Mouse (Mus musculus): ENCODE data around the gene Brinp3. TPM values are rescaled to one million over a fixed set of nuclear protein-coding genes. Genes with fewer than 3 reads are reported as not detected.
"Not testable (repeated sequence)": the region's sequence is repeated elsewhere in the genome, so short reads cannot be mapped to it uniquely, and the experiment has no call there.

Brinp3 gene
- polyA plus RNA-seq, 1 experiment from 2014 or later = not detected

DNA sequence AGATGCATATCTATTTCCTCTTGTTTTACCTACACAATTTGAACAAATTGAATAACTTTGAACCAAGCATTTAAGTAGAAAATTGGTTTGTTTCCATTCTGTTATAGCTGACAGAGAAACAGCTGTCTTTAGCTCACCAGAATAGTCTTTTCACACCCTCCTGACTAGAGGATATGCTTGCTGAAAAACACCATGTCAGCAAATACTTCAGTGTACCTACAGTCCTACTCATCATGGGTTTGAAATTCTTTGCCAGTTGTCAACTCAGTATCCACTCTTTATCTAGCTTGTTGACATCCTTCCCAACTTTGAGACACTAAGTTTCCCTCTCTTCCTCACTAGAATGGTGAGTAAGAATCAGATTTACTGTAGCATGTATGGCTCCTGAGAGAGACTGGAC lies 62.4 kb downstream of the Brinp3 start:
- no peak overlapping the region for H3K27ac ChIP-seq (replicated peaks)
- no peaks in the 10 kb centered on the region for H3K4me1 ChIP-seq (replicated peaks)
- no peak overlapping the region for H3K4me3 ChIP-seq (replicated peaks)
- H3K9ac ChIP-seq = no peak overlapping the region
- no peak overlapping the region for H3K4me2 ChIP-seq
- no peaks in the 10 kb centered on the region for H3K9me3 ChIP-seq (replicated peaks)
- no peaks in the 10 kb centered on the region for H3K36me3 ChIP-seq (replicated peaks)
- H3K27me3 ChIP-seq = no peaks in the 10 kb centered on the region
- ATAC-seq (ENCODE audit: insufficient read depth) = no peak

DNA sequence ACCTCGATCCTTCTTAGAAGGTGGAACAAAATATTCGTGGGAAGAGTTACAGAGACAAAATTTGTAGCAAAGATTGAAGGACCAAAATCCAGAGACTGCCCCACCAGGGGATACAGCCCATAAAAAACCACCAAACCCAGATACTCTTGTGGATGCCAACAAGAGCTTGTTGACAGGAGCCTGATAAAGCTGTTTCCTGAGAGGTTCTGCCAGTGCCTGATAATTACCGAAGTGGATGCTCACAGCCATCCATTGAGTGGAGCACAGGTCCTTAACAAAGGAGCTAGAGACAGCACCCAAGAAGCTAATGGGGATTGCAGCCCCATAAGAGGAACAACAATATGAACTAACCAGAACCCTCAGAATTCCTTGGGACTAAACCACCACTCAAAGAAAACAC lies 67.6 kb downstream of the Brinp3 start:
- no peak overlapping the region for H3K9ac ChIP-seq
- H3K4me3 ChIP-seq (replicated peaks) = no peak overlapping the region
- H3K27ac ChIP-seq (replicated peaks) = no peak overlapping the region
- H3K4me1 ChIP-seq (replicated peaks) = no peaks in the 10 kb centered on the region
- ATAC-seq (ENCODE audit: insufficient read depth) = no peak
- WGBS (ENCODE audit: insufficient replicate concordance) = 49% methylated on average over 3 of the region's 3 CpGs
- H3K9me3 ChIP-seq (replicated peaks) = no peaks in the 10 kb centered on the region
- no peak overlapping the region for H3K4me2 ChIP-seq
- H3K36me3 ChIP-seq (replicated peaks) = no peaks in the 10 kb centered on the region
- no peaks in the 10 kb centered on the region for H3K27me3 ChIP-seq

DNA sequence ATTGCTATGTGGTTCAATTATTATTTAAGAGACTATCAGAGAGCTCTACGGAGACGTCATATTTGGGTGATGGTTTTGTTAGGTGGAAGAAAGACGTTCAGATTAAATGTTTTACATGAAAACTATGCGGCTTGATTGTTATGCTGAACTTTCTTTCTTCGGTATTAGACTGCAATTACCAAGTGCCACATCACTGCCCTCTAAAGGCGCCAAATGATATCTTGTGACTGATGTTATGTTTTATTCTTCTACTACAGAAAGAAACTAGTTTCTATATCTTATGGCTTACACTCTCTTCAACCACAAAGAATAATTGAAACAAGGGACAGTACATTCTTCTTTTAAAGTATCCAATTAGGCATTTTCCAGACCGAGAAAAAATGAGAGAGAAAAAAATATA lies 89.6 kb downstream of the Brinp3 start:
- Histone ChIP-seq H3K27ac (replicated peaks) (no peak overlapping the region), H3K9ac (no peak overlapping the region), H3K36me3 (replicated peaks) (no peaks in the 10 kb centered on the region), H3K9me3 (replicated peaks) (no peaks in the 10 kb centered on the region), H3K27me3 (no peaks in the 10 kb centered on the region), H3K4me1 (replicated peaks) (no peaks in the 10 kb centered on the region), H3K4me3 (replicated peaks) (no peak overlapping the region), H3K4me2 (no peak overlapping the region)
- ATAC-seq (ENCODE audit: insufficient read depth) = no peak
- 57% methylated on average over 7 of the region's 7 CpGs for WGBS (ENCODE audit: insufficient replicate concordance)

DNA sequence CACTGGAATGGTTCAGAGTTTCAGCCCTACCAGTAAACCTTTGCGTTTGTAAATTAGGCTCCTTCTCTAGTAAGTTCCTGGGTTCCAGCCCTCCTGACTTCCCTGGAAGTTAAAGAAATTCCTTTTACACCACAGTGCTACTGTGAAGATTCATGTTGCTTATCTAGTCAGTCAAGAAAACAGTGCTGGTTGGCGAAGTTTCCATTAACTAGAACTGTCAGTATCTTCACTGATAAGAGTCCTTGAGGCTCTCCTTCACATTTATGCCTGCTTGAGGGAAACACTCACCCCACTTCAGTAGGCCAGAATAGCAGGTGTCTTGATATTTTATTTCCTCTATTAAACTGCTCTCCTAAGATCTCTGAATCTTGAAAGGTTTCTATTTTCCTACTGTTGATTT lies 138.3 kb downstream of the Brinp3 start:
- Histone ChIP-seq H3K27me3 (no peaks in the 10 kb centered on the region), H3K36me3 (replicated peaks) (no peaks in the 10 kb centered on the region), H3K4me3 (replicated peaks) (no peak overlapping the region), H3K9me3 (replicated peaks) (no peaks in the 10 kb centered on the region), H3K4me2 (no peak overlapping the region), H3K27ac (replicated peaks) (no peak overlapping the region), H3K4me1 (replicated peaks) (no peaks in the 10 kb centered on the region), H3K9ac (no peak overlapping the region)
- WGBS (ENCODE audit: insufficient replicate concordance) = 35% methylated on average over 2 of the region's 2 CpGs
- ATAC-seq (ENCODE audit: insufficient read depth) = no peak

DNA sequence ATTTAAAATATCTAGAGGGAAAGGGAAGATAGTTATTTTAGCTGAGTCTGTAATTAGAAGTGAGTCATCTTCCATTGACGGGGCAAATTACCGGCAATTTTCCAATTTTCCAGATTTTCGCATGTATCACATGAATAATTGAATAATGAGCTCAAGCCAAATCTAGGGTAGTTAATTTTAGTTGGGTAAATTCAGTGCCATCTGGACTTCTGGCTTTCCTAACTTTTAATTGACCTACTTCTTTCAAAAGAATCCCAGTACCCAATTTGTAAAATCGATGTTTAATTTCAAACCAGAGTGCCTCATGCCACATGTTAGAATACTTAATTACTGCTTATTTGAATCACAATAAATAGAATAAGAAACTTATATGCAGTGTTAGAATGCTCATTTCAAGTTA lies 162.7 kb downstream of the Brinp3 start:
- H3K4me3 ChIP-seq (replicated peaks) = no peak overlapping the region
- no peak overlapping the region for H3K9ac ChIP-seq
- no peaks in the 10 kb centered on the region for H3K36me3 ChIP-seq (replicated peaks)
- no peaks in the 10 kb centered on the region for H3K27me3 ChIP-seq
- no peaks in the 10 kb centered on the region for H3K4me1 ChIP-seq (replicated peaks)
- 67% methylated on average over 4 of the region's 4 CpGs for WGBS (ENCODE audit: insufficient replicate concordance)
- H3K27ac ChIP-seq (replicated peaks) = no peak overlapping the region
- ATAC-seq (ENCODE audit: insufficient read depth) = no peak
- H3K4me2 ChIP-seq = no peak overlapping the region
- no peaks in the 10 kb centered on the region for H3K9me3 ChIP-seq (replicated peaks)

DNA sequence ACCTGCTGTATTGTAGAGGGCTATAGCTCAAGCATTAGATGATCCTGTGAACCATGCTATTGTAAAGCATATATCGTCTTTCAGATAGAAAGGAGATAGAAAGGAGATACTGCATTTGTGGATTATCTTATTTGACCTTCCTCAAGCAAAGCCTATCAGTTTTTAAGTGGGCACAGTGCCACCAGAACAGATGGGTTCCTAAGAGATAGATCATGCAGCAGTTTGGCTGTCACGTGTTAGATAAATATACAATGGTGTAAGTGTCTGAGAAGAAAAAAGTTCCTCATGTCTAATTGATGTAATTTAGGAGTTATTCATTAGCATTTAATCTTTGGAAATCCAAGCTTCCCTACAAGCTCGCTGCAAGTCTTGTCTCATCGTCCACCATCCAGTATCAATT lies 206.2 kb downstream of the Brinp3 start:
- Histone ChIP-seq H3K9me3 (replicated peaks) (no peaks in the 10 kb centered on the region), H3K4me3 (replicated peaks) (no peak overlapping the region), H3K27me3 (no peaks in the 10 kb centered on the region), H3K36me3 (replicated peaks) (no peaks in the 10 kb centered on the region), H3K9ac (no peak overlapping the region), H3K4me2 (no peak overlapping the region), H3K27ac (replicated peaks) (no peak overlapping the region), H3K4me1 (replicated peaks) (no peaks in the 10 kb centered on the region)
- no peak for ATAC-seq (ENCODE audit: insufficient read depth)
- 57% methylated on average over 4 of the region's 4 CpGs for WGBS (ENCODE audit: insufficient replicate concordance)

DNA sequence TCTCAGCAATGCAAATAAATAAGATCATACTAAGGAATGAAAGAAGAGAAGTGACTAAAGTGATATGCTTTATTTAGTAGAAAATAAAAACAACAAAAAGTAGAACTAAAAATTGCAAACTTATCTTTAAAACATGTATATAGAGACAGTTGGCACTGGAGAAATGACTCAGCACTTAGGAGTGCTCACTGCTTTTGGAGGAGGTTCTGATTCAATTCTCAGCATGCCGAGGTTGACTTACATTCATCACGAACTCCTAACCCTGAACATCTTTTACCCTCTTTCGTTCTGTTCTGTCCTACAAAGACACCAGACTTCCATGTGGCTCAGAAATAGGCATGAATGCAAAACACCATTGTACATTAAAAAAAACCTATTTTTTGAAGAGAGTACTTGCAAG lies 225.0 kb downstream of the Brinp3 start:
- 52% methylated on average over 3 of the region's 3 CpGs for WGBS (ENCODE audit: insufficient replicate concordance)
- Histone ChIP-seq H3K4me3 (replicated peaks) (no peak overlapping the region), H3K4me2 (no peak overlapping the region), H3K27me3 (no peaks in the 10 kb centered on the region), H3K9ac (no peak overlapping the region), H3K36me3 (replicated peaks) (no peaks in the 10 kb centered on the region), H3K27ac (replicated peaks) (no peak overlapping the region), H3K9me3 (replicated peaks) (no peaks in the 10 kb centered on the region), H3K4me1 (replicated peaks) (no peaks in the 10 kb centered on the region)
- ATAC-seq (ENCODE audit: insufficient read depth) = no peak

DNA sequence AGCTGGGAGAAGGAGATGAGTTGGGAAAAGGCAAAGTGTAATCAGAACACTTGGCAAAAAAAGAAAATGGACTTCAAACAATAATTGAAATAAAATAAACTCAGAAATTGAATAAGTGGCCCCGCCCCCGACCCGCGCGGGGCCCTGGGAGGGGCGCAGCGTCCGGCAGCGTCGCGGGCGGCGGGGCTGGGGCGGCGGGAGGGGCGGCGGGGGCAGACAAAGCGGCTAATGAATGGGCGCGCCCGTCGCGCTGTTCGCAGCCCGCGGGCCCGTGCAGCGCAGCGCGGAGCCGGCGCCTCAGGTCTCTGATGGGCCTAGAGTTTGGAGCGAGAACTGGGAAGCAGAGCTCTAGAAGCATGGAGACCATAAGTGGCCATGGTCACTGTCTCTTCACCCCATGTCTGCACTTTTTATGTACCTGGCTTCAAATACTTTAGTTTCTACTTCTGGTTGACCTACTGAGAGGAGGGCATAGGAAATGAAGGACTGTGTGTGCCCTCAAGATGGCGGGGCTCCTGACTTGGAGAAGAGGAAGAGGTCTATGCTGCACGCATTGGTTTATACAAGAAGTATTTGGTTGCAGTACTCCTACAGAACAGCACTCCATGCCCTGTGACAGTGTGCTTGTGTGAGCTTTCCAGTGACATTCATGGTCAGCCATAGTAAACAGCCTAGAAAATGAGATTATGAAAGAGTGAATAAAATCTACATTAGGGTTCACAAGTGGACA lies 230.4 kb downstream of the Brinp3 start:
- 5% methylated on average over 26 of the region's 35 CpGs for WGBS (ENCODE audit: insufficient replicate concordance)
- not testable (repeated sequence) for H3K4me3 ChIP-seq (replicated peaks)

DNA sequence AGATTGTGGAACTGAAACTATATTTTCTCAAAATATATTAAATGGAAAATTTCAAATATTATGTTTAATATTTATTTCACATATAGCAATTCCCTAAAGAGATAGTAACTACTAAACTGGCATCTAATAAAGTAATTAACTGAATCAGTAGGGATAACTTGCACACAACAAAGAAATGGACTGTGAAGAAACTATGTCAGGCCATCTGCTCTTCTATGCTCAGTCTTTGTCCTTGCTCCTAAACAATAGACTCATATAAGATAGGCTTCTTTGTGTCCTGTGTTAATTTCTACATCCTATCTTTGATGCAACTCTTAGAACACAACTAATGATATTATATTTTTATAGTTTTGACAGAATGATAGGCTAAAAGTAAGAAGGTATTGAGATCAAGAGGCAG lies 256.5 kb downstream of the Brinp3 start:
- Histone ChIP-seq H3K9me3 (replicated peaks) (no peaks in the 10 kb centered on the region), H3K27ac (replicated peaks) (no peak overlapping the region), H3K9ac (no peak overlapping the region), H3K4me2 (no peak overlapping the region), H3K27me3 (no peaks in the 10 kb centered on the region), H3K4me3 (replicated peaks) (no peak overlapping the region), H3K36me3 (replicated peaks) (no peaks in the 10 kb centered on the region), H3K4me1 (replicated peaks) (no peaks in the 10 kb centered on the region)
- ATAC-seq (ENCODE audit: insufficient read depth) = no peak

More for the DNA sequence above, 230.4 kb downstream of the Brinp3 start:
- not testable (repeated sequence) for ATAC-seq (ENCODE audit: insufficient read depth); H3K27ac ChIP-seq (replicated peaks); H3K9me3 ChIP-seq (replicated peaks); H3K27me3 ChIP-seq; H3K36me3 ChIP-seq (replicated peaks); H3K4me1 ChIP-seq (replicated peaks); H3K9ac ChIP-seq
- H3K4me2 ChIP-seq = peak overlapping the region; percentile 46

DNA sequence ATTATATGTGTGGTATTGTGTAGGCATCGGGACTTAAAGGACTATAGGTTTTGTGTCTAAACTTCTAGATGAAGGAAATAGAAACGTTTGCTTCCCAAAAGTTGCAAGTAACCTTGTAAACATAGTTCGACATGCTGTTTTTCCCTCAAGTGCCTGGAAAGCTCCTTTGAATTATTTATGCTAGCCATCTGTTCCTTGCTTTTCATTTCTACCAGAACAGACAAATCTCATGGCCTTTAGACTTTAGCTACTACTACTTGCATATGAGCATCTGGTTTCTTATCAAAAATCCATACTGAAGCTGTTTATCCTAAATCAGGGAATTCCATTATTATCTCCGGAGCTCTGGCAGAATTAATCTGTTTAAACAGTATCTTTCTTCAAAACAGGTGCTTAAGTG lies 288.7 kb downstream of the Brinp3 start:
- Histone ChIP-seq H3K27ac (replicated peaks) (no peak overlapping the region), H3K4me2 (no peak overlapping the region), H3K36me3 (replicated peaks) (no peaks in the 10 kb centered on the region), H3K4me3 (replicated peaks) (no peak overlapping the region), H3K27me3 (no peaks in the 10 kb centered on the region), H3K9ac (no peak overlapping the region), H3K9me3 (replicated peaks) (no peaks in the 10 kb centered on the region), H3K4me1 (replicated peaks) (no peaks in the 10 kb centered on the region)
- no peak for ATAC-seq (ENCODE audit: insufficient read depth)
- 57% methylated on average over 4 of the region's 4 CpGs for WGBS (ENCODE audit: insufficient replicate concordance)

DNA sequence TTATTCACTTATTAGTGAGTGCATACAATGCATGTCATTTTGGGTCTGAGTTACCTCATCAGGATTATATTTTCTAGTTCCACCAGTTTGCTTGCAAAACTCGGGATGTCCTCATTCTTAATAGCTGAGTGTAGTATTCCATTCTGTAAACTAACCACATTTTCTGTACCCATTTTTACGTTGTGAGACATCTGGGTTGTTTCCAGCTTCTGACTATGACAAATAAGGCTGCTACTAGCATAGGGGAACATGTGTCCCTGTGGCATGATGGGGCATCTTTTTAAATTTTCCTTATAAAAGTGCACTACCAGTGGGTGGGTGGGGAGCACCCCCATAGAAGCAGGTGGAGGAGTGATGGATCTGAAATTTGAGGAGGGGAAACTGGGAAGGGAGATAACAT lies 292.7 kb downstream of the Brinp3 start:
- Histone ChIP-seq H3K4me3 (replicated peaks) (no peak overlapping the region), H3K36me3 (replicated peaks) (no peaks in the 10 kb centered on the region), H3K4me2 (no peak overlapping the region), H3K9ac (no peak overlapping the region), H3K27me3 (no peaks in the 10 kb centered on the region), H3K9me3 (replicated peaks) (no peaks in the 10 kb centered on the region), H3K27ac (replicated peaks) (no peak overlapping the region), H3K4me1 (replicated peaks) (no peaks in the 10 kb centered on the region)
- ATAC-seq (ENCODE audit: insufficient read depth) = no peak
- 31% methylated on average over 2 of the region's 2 CpGs for WGBS (ENCODE audit: insufficient replicate concordance)

DNA sequence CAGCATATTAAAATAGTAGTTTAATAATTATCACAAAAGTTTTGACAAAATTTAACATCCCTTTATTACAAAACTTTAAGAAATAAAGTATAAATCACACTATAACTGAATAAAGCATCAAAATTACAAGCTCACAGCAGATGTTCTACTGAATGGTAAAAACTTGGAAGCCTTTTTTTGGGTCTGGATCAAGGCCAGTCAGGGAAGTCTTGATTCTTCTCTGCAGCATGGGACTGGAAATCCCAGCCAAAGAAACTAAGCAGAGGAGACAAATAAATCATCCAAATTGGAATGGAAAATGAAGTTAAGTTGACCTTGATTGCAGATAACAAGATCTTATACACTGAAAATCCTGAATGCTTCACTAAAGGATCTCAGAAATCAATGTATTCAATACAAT lies 298.3 kb downstream of the Brinp3 start:
- Histone ChIP-seq H3K9me3 (replicated peaks) (no peaks in the 10 kb centered on the region), H3K36me3 (replicated peaks) (no peaks in the 10 kb centered on the region), H3K27ac (replicated peaks) (no peak overlapping the region), H3K4me1 (replicated peaks) (no peaks in the 10 kb centered on the region), H3K9ac (no peak overlapping the region), H3K4me3 (replicated peaks) (no peak overlapping the region), H3K27me3 (no peaks in the 10 kb centered on the region), H3K4me2 (no peak overlapping the region)
- ATAC-seq (ENCODE audit: insufficient read depth) = no peak

Measured in liver, embryonic 15.5 days (tissue).